Mouse (Mus musculus): ENCODE measurements at regions not wholly inside any gene's neighbourhood (a gene's known extent, or its start where the extent isn't known, plus 50 kb on each side); places are given as distances from the start of the nearest gene placed in this dataset.
"Not testable (repeated sequence)": the region's sequence is repeated elsewhere in the genome, so short reads cannot be mapped to it uniquely, and the experiment has no call there.

DNA sequence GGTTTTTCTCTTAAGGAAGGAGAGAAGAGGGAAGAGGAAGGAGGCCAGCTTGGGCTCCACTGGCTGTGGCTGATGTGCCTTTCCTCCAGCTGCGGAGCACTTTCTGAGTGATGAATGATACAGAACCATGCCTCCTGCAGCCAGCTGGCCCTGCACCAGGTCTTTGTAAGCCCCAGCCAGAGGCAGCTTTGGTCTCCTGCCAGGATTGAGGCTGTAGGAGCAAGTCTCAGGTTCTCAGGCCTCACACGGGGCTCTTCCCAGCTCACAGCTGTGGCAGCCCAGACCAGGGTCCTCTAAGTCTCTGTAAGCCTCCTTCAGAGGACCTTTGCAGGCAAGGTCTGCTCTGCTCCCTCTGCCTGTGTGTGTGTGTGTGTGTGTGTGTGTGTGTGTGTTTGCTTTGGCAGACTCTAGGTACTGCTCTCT is 94.6 kb downstream of the Phlda1 start:
- no peak for TF ChIP-seq CTCF (IDR thresholded peaks at IDR 0.05)
- POLR2A ChIA-PET, result interaction anchor here (0.5 kb wide), 1 partner anchor 95 kb away, joined by 4 read pairs; no protein-coding TSS in a partner anchor
- H3K27me3 ChIP-seq, result no peaks in the 10 kb centered on the region
- in situ Hi-C loops (cut with MboI; ENCODE audit: low pct_unique_long_range_greater_than_20kb), result no loop called here
- CTCF ChIA-PET, result interaction anchor here (1.0 to 1.6 kb wide), 2 partner anchors 8 to 10 kb away, joined by 3 read pairs; no protein-coding TSS in a partner anchor
- DNase-seq (ENCODE audit: low read depth, low spot score) (no peak), ATAC-seq (peak; percentile 70)

GRCm38 (mm10) chr10:111603166-111603565 is 97.1 kb downstream of the Phlda1 start:
- CTCF ChIA-PET, result no interaction called here
- no peak for TF ChIP-seq CTCF (IDR thresholded peaks at IDR 0.05)
- POLR2A ChIA-PET, result no interaction called here
- in situ Hi-C loops (cut with MboI; ENCODE audit: low pct_unique_long_range_greater_than_20kb), result no loop called here
- no peaks in the 10 kb centered on the region for H3K27me3 ChIP-seq
- no peak for ATAC-seq
- no peak for DNase-seq (ENCODE audit: low read depth, low spot score)

GRCm38 (mm10) chr10:111607381-111607780 is 101.3 kb downstream of the Phlda1 start:
- in situ Hi-C loops (cut with MboI; ENCODE audit: low pct_unique_long_range_greater_than_20kb); POLR2A ChIA-PET; H3K27me3 ChIP-seq; DNase-seq (ENCODE audit: low read depth, low spot score); ATAC-seq; CTCF ChIA-PET: not testable (repeated sequence)

GRCm38 (mm10) chr10:111608385-111609093 is 102.5 kb downstream of the Phlda1 start:
- ChIA-PET POLR2A (interaction anchor here (0.6 kb wide), 1 partner anchor 9 kb away, joined by 3 read pairs; no protein-coding TSS in a partner anchor), CTCF (interaction anchor here (1.0 kb wide), 1 partner anchor 8 kb away, joined by 3 read pairs; no protein-coding TSS in a partner anchor)
- DNase-seq (ENCODE audit: low read depth, low spot score) (no peak), ATAC-seq (no peak)
- no peak for TF ChIP-seq CTCF (IDR thresholded peaks at IDR 0.05)
- no peaks in the 10 kb centered on the region for H3K27me3 ChIP-seq
- in situ Hi-C loops (cut with MboI; ENCODE audit: low pct_unique_long_range_greater_than_20kb), result no loop called here

GRCm38 (mm10) chr10:111609889-111610288 is 103.8 kb downstream of the Phlda1 start:
- no peak for TF ChIP-seq CTCF (IDR thresholded peaks at IDR 0.05)
- DNase-seq (ENCODE audit: low read depth, low spot score), result no peak
- CTCF ChIA-PET, result no interaction called here
- no peaks in the 10 kb centered on the region for H3K27me3 ChIP-seq
- POLR2A ChIA-PET, result interaction anchor here (0.5 kb wide), 1 partner anchor 420 kb away, joined by 3 read pairs; no protein-coding TSS in a partner anchor
- in situ Hi-C loops (cut with MboI; ENCODE audit: low pct_unique_long_range_greater_than_20kb), result no loop called here
- ATAC-seq, result no peak

GRCm38 (mm10) chr10:111619627-111620270 is 113.7 kb downstream of the Phlda1 start:
- H3K27me3 ChIP-seq, result no peaks in the 10 kb centered on the region
- ATAC-seq (peak; percentile 27), DNase-seq (ENCODE audit: low read depth, low spot score) (peak; percentile 30)
- no peak for TF ChIP-seq CTCF (IDR thresholded peaks at IDR 0.05)
- in situ Hi-C loops (cut with MboI; ENCODE audit: low pct_unique_long_range_greater_than_20kb), result no loop called here
- ChIA-PET POLR2A (no interaction called here), CTCF (interaction anchor here (0.8 to 1.0 kb wide), 2 partner anchors 24 to 103 kb away, joined by 3 to 4 read pairs; no protein-coding TSS in a partner anchor)

DNA sequence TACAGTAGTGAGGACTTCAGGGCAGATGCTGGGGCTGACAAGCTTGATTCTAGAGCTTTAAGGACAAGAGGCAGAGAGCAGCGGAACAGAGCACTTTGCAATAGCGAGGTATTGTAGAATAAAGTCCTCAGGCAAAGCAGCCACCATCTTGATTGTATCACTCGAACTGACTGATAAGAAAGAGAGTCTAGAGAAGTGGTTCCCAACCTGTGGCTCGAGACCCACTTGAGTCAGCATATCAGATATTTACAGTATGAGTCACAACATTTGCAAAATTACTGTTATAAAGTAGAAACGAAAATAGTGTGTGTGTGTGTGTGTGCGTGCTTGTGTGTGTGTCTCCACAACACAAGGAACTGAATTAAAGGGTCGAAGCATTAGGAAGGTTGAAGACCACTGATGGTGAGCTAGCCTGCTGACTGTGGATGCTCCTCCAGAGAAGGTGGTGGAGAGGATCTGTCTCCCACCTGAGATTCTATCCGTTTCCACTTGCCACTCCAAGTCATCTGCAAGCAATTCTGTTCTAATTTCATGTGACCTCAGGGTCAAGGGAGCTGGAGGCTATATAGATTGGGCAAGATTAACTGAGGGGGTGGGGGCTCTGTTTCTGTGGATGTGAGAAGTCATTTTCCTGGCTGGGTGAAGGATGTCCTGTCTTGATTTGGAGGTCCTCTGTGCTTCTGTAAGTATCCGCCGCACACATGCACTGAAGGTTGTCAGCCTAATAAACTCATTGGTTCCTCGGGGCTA is 115.0 kb downstream of the Phlda1 start:
- no peak for TF ChIP-seq CTCF (IDR thresholded peaks at IDR 0.05)
- ChIA-PET POLR2A (no interaction called here), CTCF (interaction anchor here (1.1 kb wide), 1 partner anchor 33 kb away, joined by 4 read pairs; no protein-coding TSS in a partner anchor)
- no peaks in the 10 kb centered on the region for H3K27me3 ChIP-seq
- in situ Hi-C loops (cut with MboI; ENCODE audit: low pct_unique_long_range_greater_than_20kb), result no loop called here
- DNase-seq (ENCODE audit: low read depth, low spot score), result no peak
- ATAC-seq, result no peak

DNA sequence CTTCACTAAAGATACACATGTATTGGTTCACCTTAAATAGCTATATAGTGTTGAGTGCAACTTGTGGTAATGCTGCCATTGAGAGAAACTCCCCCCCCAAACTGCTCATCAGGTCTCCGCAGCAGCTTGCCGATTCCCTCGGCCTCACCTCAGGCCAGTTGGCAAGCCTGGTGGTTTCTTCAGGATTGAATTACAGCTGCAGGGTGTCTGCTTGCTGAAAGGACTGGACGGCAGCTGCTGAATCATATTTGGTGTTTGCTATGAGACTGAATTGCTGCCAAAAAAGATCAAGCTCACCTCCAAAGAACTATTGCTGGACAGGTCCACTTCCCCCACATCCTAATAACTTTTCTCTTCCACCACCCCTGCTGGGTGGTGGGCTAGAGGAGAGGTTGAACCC is 116.7 kb downstream of the Phlda1 start:
- POLR2A ChIA-PET, result interaction anchor here (1.3 kb wide), 1 partner anchor 29 kb away, joined by 3 read pairs; no protein-coding TSS in a partner anchor
- DNase-seq (ENCODE audit: low read depth, low spot score) (no peak), ATAC-seq (no peak)
- CTCF ChIA-PET, result interaction anchor here (1.2 to 1.9 kb wide), 2 partner anchors 15 to 31 kb away, joined by 4 to 5 read pairs; no protein-coding TSS in a partner anchor
- in situ Hi-C loops (cut with MboI; ENCODE audit: low pct_unique_long_range_greater_than_20kb), result no loop called here
- H3K27me3 ChIP-seq, result no peaks in the 10 kb centered on the region
- TF ChIP-seq CTCF (IDR thresholded peaks at IDR 0.05), result no peak

GRCm38 (mm10) chr10:111624021-111624420 is 117.9 kb downstream of the Phlda1 start:
- POLR2A ChIA-PET, result interaction anchor here (0.7 to 0.8 kb wide), 2 partner anchors 9 to 36 kb away, joined by 3 to 6 read pairs; no protein-coding TSS in a partner anchor
- H3K27me3 ChIP-seq, result no peaks in the 10 kb centered on the region
- DNase-seq (ENCODE audit: low read depth, low spot score) (peak; percentile 24), ATAC-seq (peak; percentile 36)
- in situ Hi-C loops (cut with MboI; ENCODE audit: low pct_unique_long_range_greater_than_20kb), result no loop called here
- no peak for TF ChIP-seq CTCF (IDR thresholded peaks at IDR 0.05)
- CTCF ChIA-PET, result interaction anchor here (0.9 to 1.9 kb wide), 5 partner anchors 9 to 398 kb away, joined by 3 to 5 read pairs (median 3); no protein-coding TSS in a partner anchor

DNA sequence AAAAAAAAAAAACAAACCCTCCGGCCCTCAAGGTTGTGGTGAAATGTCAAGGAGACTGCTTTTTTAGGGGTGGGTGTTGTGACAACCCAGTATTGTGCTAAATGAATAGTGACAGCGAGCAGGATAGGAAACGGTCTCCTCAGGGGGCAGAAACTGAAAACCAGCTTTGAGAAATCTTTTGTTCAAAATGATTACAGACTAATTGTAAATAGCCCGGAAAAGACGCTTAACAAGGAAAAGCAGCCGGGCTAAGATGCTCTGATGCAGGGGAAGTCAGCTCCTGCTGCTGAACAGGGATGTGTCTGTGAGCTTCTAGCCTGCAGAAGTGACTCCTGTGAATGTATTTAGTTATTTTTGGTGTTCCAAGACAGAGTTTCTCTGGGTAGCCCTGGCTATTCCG is 118.5 kb downstream of the Phlda1 start:
- ChIA-PET CTCF (interaction anchor here (0.9 to 1.9 kb wide), 4 partner anchors 9 to 398 kb away, joined by 3 to 5 read pairs (median 3); no protein-coding TSS in a partner anchor), POLR2A (interaction anchor here (0.7 to 0.8 kb wide), 2 partner anchors 9 to 35 kb away, joined by 3 to 6 read pairs; no protein-coding TSS in a partner anchor)
- ATAC-seq (no peak), DNase-seq (ENCODE audit: low read depth, low spot score) (no peak)
- no peak for TF ChIP-seq CTCF (IDR thresholded peaks at IDR 0.05)
- in situ Hi-C loops (cut with MboI; ENCODE audit: low pct_unique_long_range_greater_than_20kb), result no loop called here
- H3K27me3 ChIP-seq, result no peaks in the 10 kb centered on the region
